Mouse (Mus musculus) liver, postnatal 0 days (tissue): ENCODE results near the gene Nsmf.

Experiments
- CTCF ChIP-seq: sonication (generic); IDR thresholded peaks from 2 replicates; pipeline ENCODE4 v1.5.1; 2016; ENCODE audit warnings: antibody characterized with exemption, low read depth
- EP300 ChIP-seq: IDR thresholded peaks from 2 replicates; pipeline ENCODE4 v1.6.1; 2016; ENCODE audit warnings: antibody characterized with exemption, low read depth, mild to moderate bottlenecking

- TF ChIP-seq CTCF (no peak), EP300 (no peak)
Measured at GRCm38 (mm10) chr2:25065537-25065936, 11.4 kb downstream of the Nsmf start.
